Mouse (Mus musculus): ENCODE results near the gene Cacnb4. TPM values are rescaled to one million over a fixed set of nuclear protein-coding genes. Genes with fewer than 3 reads are reported as not detected.

Cacnb4 gene
- total RNA-seq, 2 experiments from 2014 or later = 74.2 to 85.2 TPM

DNA sequence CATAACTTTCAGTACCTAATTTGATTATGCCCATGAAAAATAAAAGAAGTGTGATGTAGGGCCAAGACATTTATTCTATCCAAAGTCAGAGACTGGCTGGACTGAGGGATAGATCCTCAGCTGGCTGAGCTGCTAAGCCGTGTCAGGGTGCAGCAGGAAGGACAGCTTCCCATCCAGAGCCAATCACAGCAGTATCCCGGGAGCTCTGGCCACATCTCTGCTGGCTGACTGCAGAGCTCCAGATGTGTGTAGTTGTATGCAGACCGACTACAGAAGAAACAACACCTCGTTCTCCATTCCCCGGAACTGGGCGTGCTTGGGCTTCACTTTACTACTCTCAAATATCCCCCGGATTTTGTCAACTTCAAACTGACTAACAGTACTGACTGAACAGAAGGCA lies 243.3 kb downstream of the Cacnb4 start:
- no peak for DNase-seq (ENCODE audit: extremely low spot score in 1 of 2, low spot score in 1 of 2)

DNA sequence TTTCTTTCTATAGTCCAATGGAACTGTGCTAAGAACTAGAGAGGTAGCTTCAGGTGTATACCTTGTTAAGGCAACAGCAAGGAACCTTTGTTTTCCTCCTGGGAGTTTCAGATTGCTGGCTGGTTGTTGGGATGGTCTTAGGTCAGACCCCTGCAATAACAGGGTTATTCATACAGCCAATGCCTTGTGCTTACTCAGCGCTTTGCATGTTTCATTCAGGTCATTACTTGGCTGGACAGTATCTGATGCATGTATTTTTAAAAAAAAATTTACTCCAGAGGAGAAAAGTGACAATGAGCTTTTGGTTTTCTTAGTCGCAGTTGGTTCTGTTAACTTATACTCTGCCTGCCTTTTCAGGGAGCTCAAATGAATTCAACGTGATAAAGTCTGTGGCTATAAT lies 249.2 kb downstream of the Cacnb4 start:
- no peak for DNase-seq (ENCODE audit: extremely low spot score in 1 of 2, low spot score in 1 of 2)

DNA sequence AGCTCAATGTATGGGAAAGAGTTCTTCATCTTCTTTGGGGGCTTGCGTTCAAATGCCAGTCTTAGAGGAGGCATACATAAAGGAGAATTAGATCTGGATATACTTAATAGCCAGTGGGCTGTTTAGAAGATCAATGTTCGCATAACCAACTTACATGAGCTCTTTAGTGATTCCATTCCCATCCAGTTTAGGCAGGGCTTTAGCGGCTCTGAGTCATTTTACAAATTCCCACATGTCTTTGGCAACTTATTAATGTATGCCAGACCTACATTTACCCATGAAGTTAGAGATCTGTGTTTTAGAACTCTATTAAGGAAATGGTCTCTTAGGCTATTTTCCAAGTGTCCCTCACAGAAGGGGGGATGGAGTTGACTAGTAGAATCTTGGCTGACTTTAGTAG lies 250.6 kb downstream of the Cacnb4 start:
- DNase-seq (ENCODE audit: extremely low spot score in 1 of 2, low spot score in 1 of 2) = no peak

DNA sequence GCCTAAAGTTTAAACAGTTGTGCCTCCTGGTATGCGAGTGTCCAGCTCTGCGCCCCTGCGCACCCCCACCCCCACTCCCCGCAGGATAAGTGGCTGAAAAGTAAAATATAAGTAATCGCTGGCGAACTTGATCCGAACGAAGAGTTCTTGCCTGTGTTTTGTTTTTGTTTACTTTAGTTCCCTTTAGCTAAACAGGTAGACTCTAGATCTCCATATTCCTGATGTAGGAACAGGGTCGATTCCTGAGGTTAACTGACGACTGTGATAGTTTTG lies 251.2 kb downstream of the Cacnb4 start:
- no peak for DNase-seq (ENCODE audit: extremely low spot score in 1 of 2, low spot score in 1 of 2)

GRCm38 (mm10) chr2:52424747-52425522 lies 251.7 kb downstream of the Cacnb4 start, which contains the start of gene Arl5a:
Gene Arl5a, minus strand, starts transcription at chr2:52424901.
- peak; percentile 96 for DNase-seq (ENCODE audit: extremely low spot score in 1 of 2, low spot score in 1 of 2)

DNA sequence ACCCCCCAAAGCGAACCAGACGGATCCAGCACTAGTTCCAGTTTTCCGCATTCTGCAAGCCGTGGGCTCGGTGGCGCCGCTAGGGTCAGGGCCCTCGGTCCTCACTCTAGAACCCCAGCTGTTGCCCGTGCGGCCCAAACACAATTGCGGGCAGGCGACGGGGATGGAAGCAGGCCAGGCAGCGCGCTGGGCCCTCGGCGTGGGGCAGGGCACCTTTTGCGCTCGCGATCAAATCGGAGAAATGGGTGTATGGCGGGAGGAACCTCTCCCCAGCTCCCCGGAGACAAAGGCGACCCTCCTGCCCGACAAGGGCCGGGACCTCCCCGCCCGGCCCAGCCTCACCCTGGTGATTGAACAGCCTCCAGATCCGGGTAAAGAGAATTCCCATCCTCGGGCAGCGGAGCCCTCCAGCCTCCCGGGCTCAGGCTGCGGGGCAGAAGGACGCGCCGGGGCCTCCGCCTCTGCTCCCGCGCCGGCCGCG lies 252.3 kb downstream of the Cacnb4 start:
- peak in 1 of 2 experiments; percentile 32 for DNase-seq (ENCODE audit: extremely low spot score in 1 of 2, low spot score in 1 of 2)

DNA sequence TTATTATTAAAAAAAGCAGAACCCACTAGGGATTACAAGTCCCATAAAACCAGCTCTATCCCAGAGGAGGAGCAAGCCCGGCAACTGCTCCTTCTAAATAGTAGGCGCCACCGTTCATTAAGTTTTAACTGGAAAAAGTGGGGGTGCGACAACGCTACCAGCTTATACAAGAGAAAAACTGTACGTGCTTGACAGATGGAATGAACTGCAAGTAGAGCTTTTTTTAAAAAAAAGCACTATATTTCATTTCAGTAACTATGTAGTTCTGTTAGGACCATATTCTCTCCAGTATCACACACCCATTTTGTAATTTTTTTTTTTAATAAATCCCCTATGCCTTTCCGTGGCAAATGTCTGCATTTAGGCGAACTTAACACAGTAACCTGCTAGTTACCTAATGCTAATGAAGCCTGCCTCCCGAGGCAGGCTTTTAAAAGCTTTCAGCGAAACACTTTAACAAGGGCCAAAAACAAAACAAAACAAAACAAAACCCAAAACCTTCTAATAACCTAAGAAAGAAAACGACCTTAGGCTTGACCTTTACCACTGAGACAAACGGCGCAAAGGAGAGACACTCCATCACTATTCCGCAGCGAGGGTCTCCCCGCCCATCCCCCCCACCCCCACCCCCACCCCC lies 252.9 kb downstream of the Cacnb4 start:
- DNase-seq (ENCODE audit: extremely low spot score in 1 of 2, low spot score in 1 of 2) = no peak

GRCm38 (mm10) chr2:52422871-52423610 lies 253.6 kb downstream of the Cacnb4 start:
- no peak for DNase-seq (ENCODE audit: extremely low spot score in 1 of 2, low spot score in 1 of 2)

DNA sequence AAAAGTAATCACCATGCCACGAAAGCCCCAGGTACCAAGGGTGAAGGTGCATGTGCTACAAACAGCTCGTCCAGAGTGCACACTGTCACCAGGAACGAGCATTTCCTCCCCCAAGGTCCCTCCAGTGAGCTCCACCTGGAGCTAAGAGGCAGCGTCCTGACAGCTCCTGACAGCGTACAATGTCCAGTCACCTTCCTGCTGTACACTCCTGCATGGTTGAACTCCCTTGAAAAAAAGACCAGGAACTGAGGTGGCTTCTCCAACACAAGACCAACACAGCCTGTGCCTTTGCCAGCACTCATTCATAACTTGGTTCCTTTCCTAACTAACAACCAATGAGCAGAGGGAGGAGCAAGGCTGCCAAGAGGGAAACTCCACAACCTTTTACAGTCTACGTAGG lies 255.4 kb downstream of the Cacnb4 start:
- DNase-seq (ENCODE audit: extremely low spot score in 1 of 2, low spot score in 1 of 2) = no peak

GRCm38 (mm10) chr2:52420001-52420710 lies 256.5 kb downstream of the Cacnb4 start:
- DNase-seq (ENCODE audit: extremely low spot score in 1 of 2, low spot score in 1 of 2) = no peak

GRCm38 (mm10) chr2:52419295-52419694 lies 257.3 kb downstream of the Cacnb4 start:
- DNase-seq (ENCODE audit: extremely low spot score in 1 of 2, low spot score in 1 of 2) = no peak

DNA sequence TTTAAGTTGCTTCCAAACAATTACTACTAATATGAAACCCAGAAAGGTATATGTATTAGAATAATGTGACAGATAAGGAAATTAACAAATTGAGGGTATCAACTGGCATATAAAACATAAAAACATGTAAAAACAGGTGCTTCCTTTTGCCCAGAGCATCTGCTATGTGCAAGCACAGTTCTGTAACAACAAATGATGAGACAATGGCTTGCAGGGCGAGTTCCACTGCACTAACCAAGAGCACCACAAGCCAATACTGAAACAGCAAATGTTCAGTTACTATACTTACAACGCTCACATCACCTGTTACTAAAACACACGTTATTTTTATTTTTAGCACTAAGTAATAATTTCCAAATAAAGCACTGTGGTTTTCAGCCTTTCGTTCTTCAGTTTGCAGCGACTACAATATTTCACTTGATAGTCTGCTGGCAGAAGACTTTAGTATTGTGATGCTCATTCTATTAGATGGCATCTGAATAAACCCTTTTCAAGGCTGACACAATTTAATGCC lies 264.1 kb downstream of the Cacnb4 start:
- DNase-seq (ENCODE audit: extremely low spot score in 1 of 2, low spot score in 1 of 2) = no peak

- DNase-seq (ENCODE audit: extremely low spot score in 1 of 2, low spot score in 1 of 2) = no peak
Observed at GRCm38 (mm10) chr2:52406480-52406879, 270.2 kb downstream of the Cacnb4 start.

DNA sequence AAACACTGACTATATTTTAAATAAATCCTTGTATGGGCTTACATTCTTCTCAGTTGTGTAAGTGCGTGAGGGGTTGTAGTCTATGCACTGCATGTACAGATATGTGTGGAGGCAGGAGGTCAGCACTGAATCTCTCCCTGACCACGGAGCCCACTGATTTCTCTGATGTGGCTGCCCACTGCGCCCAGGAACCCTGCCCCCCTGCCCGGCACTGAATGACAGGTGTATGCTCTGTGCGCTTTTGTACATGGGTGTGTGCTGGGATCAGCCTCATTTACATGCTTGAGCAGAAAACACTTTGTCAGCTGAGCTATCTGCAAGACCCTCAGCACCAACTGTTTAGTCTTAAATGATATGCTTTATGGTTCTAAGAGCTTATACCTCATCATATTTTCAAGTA lies 271.4 kb downstream of the Cacnb4 start:
- DNase-seq (ENCODE audit: extremely low spot score in 1 of 2, low spot score in 1 of 2) = no peak

DNA sequence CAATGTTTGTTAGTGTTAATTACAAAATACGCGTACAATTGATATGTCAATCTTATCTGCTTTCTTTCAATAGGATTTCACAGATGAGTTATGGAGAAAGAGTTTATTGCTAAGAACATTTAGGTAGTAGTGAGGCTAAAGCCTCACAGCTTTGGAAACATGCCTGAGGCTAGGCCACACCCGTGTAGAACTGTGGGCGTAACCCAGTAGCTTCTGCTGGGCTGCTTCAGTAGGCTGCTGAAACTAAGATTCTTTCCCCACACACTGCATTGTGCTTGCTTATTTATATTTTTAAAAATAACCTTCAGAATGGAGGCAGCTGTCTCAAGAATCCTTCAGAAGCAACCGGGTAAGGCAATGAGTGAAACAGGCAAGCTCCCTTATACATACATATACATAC lies 282.1 kb downstream of the Cacnb4 start:
- no peak for DNase-seq (ENCODE audit: extremely low spot score in 1 of 2, low spot score in 1 of 2)

DNA sequence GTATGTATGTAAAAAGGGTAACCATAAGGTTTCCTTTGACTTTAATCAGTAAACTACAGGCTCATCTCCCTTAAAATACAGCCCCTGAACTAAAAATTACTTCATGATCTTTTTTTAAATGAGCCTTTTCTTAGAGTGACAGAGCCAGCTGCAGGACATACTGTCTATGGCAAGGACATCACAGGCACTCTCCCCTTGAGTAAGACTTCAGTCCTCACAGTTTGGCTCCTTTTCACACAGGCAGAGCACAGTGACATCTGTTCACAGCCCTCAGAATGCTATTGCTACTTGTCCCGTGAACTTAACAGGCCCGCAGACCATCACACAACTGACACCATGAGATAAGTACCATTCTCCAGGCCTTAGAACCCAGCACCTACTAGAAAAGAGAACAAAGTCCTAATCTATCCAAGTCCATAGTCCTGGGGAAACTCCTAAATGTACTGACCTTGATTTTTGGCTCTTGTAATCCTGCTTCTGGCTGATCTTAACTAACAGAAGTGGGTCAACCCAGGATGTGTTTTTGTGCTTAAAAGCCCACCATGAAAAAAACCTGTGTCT lies 286.1 kb downstream of the Cacnb4 start:
- DNase-seq (ENCODE audit: extremely low spot score in 1 of 2, low spot score in 1 of 2) = no peak

- no peak for DNase-seq (ENCODE audit: extremely low spot score in 1 of 2, low spot score in 1 of 2)
Observed at GRCm38 (mm10) chr2:52389975-52390374, 286.7 kb downstream of the Cacnb4 start.

- DNase-seq (ENCODE audit: extremely low spot score in 1 of 2, low spot score in 1 of 2) = no peak
Observed at GRCm38 (mm10) chr2:52386451-52386850, 290.2 kb downstream of the Cacnb4 start.

- DNase-seq (ENCODE audit: extremely low spot score in 1 of 2, low spot score in 1 of 2) = no peak
Observed at GRCm38 (mm10) chr2:52386037-52386436, 290.6 kb downstream of the Cacnb4 start.

GRCm38 (mm10) chr2:52378848-52379261 lies 297.8 kb downstream of the Cacnb4 start:
- DNase-seq (ENCODE audit: extremely low spot score in 1 of 2, low spot score in 1 of 2) = no peak
